Mouse (Mus musculus) liver, embryonic 11.5 days (tissue): Measurements from ENCODE around the gene Zer1. TPM values are rescaled to one million over a fixed set of nuclear protein-coding genes. Genes with fewer than 3 reads are reported as not detected.
A peak's percentile ranks its signal among the peaks of the same experiment; 100 is the strongest.

Experiments used
- ATAC-seq: fragments of 200-750 bp; cut with Nextera tagmentation; replicated peaks from 2 replicates; pipeline ENCODE4 v1.8.0; 2017; ENCODE audit warnings: moderate number of reproducible peaks, mild to moderate bottlenecking, moderate TSS enrichment, moderate library complexity; ENCODE audit not compliant: low FRiP score
- DNase-seq: peaks from one replicate; pipeline ENCODE4 v3.0.0-alpha.2; 2017; ENCODE audit warnings: low spot score
- H3K27ac ChIP-seq: fragments of 300-500 bp; sonication (generic); 2 replicates; pipeline ENCODE4 v1.5.1; 2014; ENCODE audit warnings: mild to moderate bottlenecking, low read depth, low read length, control low read depth
- H3K27me3 ChIP-seq: fragments of 300-500 bp; sonication (generic); replicated peaks from 2 replicates; pipeline ENCODE4 v1.6.1; 2014; ENCODE audit warnings: low read length, mixed read lengths; ENCODE audit not compliant: control insufficient read depth, insufficient read depth
- H3K36me3 ChIP-seq: fragments of 300-500 bp; sonication (generic); 2 replicates; pipeline ENCODE4 v1.6.1; 2014; ENCODE audit warnings: mild to moderate bottlenecking, low read length, moderate library complexity, mixed read lengths; ENCODE audit not compliant: control insufficient read depth, insufficient read depth
- H3K4me1 ChIP-seq: fragments of 300-500 bp; sonication (generic); replicated peaks from 2 replicates; pipeline ENCODE4 v1.6.1; 2014; ENCODE audit warnings: low read length, mixed read lengths; ENCODE audit not compliant: control insufficient read depth, insufficient read depth
- H3K4me2 ChIP-seq: fragments of 300-500 bp; sonication (generic); 2 replicates; pipeline ENCODE4 v1.6.1; 2014; ENCODE audit warnings: mild to moderate bottlenecking, control low read depth, moderate library complexity
- H3K4me3 ChIP-seq: fragments of 300-500 bp; sonication (generic); 2 replicates; pipeline ENCODE4 v1.5.1; 2014; ENCODE audit warnings: low read depth, low read length, control low read depth
- H3K9ac ChIP-seq: fragments of 300-500 bp; sonication (generic); 2 replicates; pipeline ENCODE4 v1.6.1; 2014; ENCODE audit warnings: low read depth, low read length, control low read depth
- H3K9me3 ChIP-seq: fragments of 300-500 bp; sonication (generic); 2 replicates; pipeline ENCODE4 v1.6.1; 2016; ENCODE audit warnings: low read length, inconsistent platforms, mixed read lengths; ENCODE audit not compliant: control insufficient read depth
- WGBS: fragments of 180-500 bp; shearing (Covaris S2); extraction: QIAGEN DNeasy Blood & Tissue Kit; methylation state at CpG from one replicate; pipeline ENCODE4 v1.1.7; 2014; 5-methylcytosine and 5-hydroxymethylcytosine counted together
- polyA plus RNA-seq: library from polyadenylated mRNA; unstranded; fragments of >200 nt; fragmentation: Nextera tagmentation; extraction: Ambion mirVana; gene quantifications from 2 replicates; pipeline ENCODE4 v1.2.1, GENCODE M21; 2014

The Zer1 gene
- polyA plus RNA-seq, 1 experiment from 2014 or later, result 6.2 TPM

DNA sequence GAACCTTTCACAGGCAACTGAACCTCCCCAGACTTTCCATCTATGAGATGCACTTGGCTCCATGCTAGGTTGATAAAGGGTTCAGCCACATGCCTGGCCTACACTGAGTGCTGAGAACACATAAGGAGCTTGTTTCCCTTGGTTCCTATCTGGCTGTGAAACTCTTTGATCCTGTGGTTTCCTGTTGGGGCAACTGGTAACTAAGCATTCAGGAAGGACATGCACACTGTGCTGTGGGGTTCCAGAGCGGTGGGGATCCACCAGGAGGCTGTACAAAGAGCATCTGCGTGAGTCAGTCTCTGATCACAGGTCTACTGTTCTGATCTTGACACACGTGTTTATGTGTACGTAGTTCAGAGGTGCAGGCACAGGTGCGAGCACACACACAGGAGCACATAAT lies 11.8 kb downstream of the Zer1 start:
- DNase-seq, result no peak
- Histone ChIP-seq H3K9ac (no peak overlapping the region), H3K4me3 (no peak overlapping the region), H3K4me2 (no peak overlapping the region), H3K9me3 (no peaks in the 10 kb centered on the region), H3K36me3 (peaks cover 17% of the 10 kb centered on the region; the same call in 1 of the 2 replicates), H3K27ac (no peak overlapping the region), H3K27me3 (no peaks in the 10 kb centered on the region), H3K4me1 (peaks cover 14% of the 10 kb centered on the region)
- 0 out of 2 replicates have a peak, but pooled peaks have one; percentile 18 for ATAC-seq
- WGBS, result 53% methylated on average over 5 of the region's 5 CpGs

DNA sequence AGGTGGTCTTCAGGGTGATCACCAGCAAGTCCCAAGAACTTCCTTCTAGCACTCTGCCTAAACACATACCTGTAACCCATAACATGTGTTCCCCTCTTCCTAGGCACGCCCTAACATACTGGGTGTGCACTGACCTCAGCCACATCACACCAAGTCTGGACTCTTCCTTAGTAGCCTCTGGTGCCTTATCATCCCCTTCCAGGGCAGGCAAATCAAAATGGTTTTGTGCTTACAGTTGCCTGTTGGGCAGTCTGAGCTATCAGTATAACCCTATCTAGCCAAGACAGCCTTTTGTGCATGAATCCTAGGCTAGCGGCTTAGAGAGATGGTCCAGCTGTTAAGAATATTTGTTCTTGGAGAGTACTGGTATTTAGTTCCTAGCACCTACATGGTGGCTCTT lies 12.9 kb downstream of the Zer1 start:
- Histone ChIP-seq H3K9me3 (no peaks in the 10 kb centered on the region), H3K4me3 (no peak overlapping the region), H3K36me3 (peaks cover 21% of the 10 kb centered on the region), H3K27ac (no peak overlapping the region), H3K4me2 (peak overlapping the region; percentile 31; the same call in 1 of the 2 replicates), H3K4me1 (peaks cover 14% of the 10 kb centered on the region), H3K27me3 (no peaks in the 10 kb centered on the region), H3K9ac (no peak overlapping the region)
- peak; percentile 84 for ATAC-seq
- no peak for DNase-seq
- 38% methylated on average over 2 of the region's 2 CpGs for WGBS

DNA sequence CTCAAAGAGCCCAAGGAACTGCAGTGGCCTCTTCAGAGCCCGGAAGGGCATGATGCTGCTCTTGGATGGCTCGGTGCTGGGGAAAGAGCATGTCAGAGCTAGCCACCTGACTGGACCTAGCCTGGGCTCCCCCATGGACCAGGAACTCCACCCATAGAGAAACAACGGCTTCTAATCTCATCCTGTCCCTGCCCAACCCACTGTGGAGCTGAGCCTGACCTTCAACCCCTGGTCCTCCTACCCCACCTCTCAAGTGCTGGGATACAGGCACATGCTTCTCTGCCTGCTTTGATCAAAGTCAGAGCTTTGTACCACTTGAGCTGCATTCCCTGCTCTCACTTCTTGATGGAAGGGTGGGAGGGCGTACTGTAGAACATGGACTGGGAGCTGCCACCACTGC lies 16.1 kb downstream of the Zer1 start:
- Histone ChIP-seq H3K27ac (no peak overlapping the region), H3K4me1 (peaks cover 14% of the 10 kb centered on the region), H3K9ac (no peak overlapping the region), H3K4me3 (no peak overlapping the region), H3K9me3 (no peaks in the 10 kb centered on the region), H3K27me3 (no peaks in the 10 kb centered on the region), H3K4me2 (no peak overlapping the region), H3K36me3 (peaks cover 26% of the 10 kb centered on the region)
- DNase-seq (no peak), ATAC-seq (no peak)
- 71% methylated on average over 4 of the region's 4 CpGs for WGBS

DNA sequence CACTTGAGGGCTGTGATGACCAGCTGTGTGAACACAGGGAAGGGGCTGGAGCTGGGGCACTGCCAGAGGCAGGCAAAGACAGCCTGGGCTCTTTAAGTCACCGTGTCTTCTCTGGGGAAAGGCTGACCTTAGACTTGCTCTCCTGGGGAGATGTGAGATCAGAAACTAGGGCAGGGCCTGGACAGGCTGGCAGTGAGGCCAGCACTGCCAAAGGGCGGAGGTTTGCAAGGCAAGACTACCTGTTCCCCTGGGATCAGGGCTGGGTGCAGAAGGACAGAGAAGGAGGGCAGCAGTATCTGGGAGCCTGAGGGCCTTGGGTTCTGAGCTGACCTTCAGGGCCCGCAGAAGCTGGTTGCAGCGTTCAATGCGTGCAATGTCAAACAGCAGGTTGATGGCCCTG lies 16.7 kb downstream of the Zer1 start:
- Histone ChIP-seq H3K4me2 (no peak overlapping the region), H3K27me3 (no peaks in the 10 kb centered on the region), H3K9ac (no peak overlapping the region), H3K27ac (no peak overlapping the region), H3K4me1 (peaks cover 12% of the 10 kb centered on the region), H3K36me3 (peaks cover 26% of the 10 kb centered on the region), H3K9me3 (no peaks in the 10 kb centered on the region), H3K4me3 (no peak overlapping the region)
- 93% methylated on average over 5 of the region's 5 CpGs for WGBS
- ATAC-seq, result no peak
- no peak for DNase-seq

DNA sequence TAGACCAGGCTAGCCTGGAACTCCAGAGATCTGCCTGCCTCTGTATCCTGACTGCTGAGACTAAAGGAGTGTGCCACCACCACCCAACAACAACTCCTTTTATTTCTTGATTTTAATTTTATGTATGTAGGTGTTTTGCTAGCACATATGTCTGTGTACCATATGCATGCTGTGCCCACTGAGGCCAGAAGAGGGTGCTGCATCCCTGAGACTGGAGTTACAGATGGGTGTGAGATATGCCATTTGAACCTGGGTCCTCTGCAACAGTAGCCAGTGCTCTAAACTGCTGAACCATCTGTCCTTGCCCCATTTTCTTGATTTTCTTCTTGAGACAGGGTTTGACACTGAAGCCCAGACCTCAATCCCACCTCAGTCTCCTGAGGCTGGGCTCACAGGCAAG lies 18.0 kb downstream of the Zer1 start:
- Histone ChIP-seq H3K9me3 (no peaks in the 10 kb centered on the region), H3K36me3 (peaks cover 30% of the 10 kb centered on the region), H3K27me3 (no peaks in the 10 kb centered on the region), H3K4me1 (peaks cover 6% of the 10 kb centered on the region), H3K4me2 (no peak overlapping the region), H3K27ac (no peak overlapping the region), H3K9ac (no peak overlapping the region), H3K4me3 (no peak overlapping the region)
- DNase-seq (no peak), ATAC-seq (0 out of 2 replicates have a peak, but pooled peaks have one; percentile 51)

DNA sequence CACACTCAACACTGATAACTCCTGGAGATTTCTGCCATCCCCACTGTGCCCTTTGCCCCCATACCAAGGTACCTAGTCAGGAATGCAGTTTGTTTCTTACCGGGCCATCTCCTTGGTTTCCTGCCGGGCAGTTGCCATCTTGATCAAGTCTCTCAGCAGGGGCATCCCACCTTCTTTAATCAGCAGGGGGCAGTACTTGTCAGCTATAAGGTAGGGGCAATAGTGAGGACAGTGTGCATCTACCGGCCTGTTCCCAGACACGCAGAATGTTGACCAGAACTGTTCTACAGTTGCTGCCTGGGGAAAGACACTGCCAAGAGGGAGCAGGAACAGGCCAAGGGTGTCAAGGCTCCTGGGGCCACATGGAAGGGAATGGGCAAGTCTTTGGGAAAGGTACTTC lies 24.2 kb downstream of the Zer1 start:
- Histone ChIP-seq H3K9ac (no peak overlapping the region), H3K27ac (no peak overlapping the region), H3K4me2 (no peak overlapping the region), H3K4me1 (peaks cover 13% of the 10 kb centered on the region), H3K27me3 (no peaks in the 10 kb centered on the region), H3K4me3 (no peak overlapping the region), H3K36me3 (peaks cover 14% of the 10 kb centered on the region), H3K9me3 (no peaks in the 10 kb centered on the region)
- no peak for DNase-seq
- ATAC-seq, result no peak
- WGBS, result 70% methylated on average over 4 of the region's 4 CpGs

DNA sequence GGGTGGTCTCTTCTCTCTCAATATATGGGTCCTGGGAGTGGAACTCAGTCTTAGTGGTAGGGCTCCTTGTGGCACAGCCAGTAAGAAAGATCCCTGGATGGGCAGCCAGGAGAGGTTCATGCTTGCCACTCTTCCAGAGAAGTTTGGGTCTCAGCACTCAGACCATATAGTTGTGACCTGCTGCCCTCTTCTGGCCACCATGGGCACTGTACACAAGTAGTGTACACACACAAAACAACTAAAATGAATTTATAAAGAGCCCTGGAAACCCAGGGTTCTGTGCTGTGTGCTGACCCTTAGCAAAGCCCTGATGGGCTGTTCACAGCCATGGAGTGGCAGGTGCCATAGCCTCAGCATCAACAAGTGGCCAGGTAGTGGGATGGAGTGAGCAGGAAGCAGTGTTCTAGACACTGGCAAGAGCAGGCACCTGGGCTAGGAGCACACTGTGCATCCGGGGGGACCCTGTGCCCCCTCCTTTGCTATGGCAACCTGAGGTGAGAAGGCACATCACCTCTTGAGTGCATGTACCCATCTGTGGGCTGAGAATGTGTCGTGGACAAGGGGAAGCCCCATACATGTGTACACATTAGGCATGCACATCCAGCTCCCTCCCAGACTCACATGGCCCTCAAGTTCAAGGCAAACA lies 28.4 kb downstream of the Zer1 start:
- Histone ChIP-seq H3K36me3 (peaks cover 11% of the 10 kb centered on the region; the same call in 1 of the 2 replicates), H3K27me3 (no peaks in the 10 kb centered on the region), H3K9me3 (no peaks in the 10 kb centered on the region), H3K27ac (no peak overlapping the region), H3K4me1 (peaks cover 31% of the 10 kb centered on the region), H3K4me2 (no peak overlapping the region), H3K9ac (no peak overlapping the region), H3K4me3 (no peak overlapping the region)
- 66% methylated on average over 2 of the region's 2 CpGs for WGBS
- ATAC-seq, result no peak
- DNase-seq, result no peak

DNA sequence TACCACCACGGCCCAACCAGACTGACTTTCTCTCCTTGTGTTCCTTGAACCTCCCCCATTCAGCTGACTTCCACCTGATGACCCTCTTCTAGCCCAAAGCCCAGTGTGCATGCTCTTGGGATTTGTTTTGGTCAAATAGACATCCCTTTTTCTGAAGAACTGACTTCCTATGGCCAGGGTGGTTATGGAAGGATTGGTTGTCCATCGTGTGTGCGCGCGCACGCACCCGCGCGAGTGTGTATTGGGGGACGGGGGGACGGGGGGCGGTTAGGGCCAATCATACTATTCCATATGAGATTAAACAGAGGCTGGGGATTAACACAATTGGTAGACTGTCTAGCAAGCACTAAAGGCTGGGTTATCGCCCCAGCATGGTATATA lies 30.2 kb downstream of the Zer1 start:
- Histone ChIP-seq H3K27me3 (no peaks in the 10 kb centered on the region), H3K4me1 (peaks cover 26% of the 10 kb centered on the region), H3K9me3 (no peaks in the 10 kb centered on the region), H3K27ac (peak overlapping the region; percentile 78), H3K36me3 (peaks cover 17% of the 10 kb centered on the region; the same call in 1 of the 2 replicates), H3K9ac (peak overlapping the region; percentile 73), H3K4me3 (peak overlapping the region; percentile 78), H3K4me2 (peak overlapping the region; percentile 94)
- WGBS, result 1% methylated on average over 13 of the region's 13 CpGs
- ATAC-seq (no peak), DNase-seq (peak; percentile 59)

DNA sequence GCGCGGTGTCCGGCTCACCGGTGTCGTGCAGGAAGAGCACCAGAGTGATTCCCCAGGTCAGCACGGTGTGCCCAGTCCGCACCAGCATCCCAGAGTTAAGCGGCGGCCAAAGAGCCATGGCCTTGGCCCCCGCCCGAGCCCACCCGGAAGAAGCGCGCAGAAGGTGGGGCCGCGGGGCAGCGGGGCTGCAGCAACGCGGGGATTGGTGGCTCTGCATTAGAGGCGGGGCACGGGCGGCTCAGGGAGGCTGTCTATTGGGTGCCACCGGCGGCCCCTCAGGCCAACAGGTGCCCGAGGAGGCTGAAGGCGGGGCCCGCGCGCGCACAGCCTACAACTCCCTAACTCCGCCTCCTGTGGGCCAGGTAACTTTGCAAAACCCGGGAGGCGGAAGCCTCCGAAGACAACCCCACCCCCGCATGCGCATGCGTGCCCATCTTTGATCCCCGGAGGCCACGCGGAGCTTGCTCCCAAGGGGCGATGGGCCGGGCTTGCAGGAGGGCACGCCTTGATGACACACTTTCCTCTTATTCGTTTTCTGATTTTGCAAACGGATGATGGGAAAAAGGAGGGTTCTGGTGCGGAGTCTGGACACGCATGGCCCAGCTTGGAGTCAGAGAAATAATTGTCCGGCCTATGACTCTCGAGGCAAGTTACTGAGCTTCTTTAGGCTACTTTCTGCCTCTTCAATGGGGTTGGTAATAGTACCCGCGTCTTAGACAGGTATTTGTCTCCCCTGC lies 30.7 kb downstream of the Zer1 start, which contains the start of gene Zdhhc12:
Gene Zdhhc12, minus strand, starts transcription at position 178 of the 737 bp plus-strand sequence.
- Histone ChIP-seq H3K9me3 (no peaks in the 10 kb centered on the region), H3K4me1 (peaks cover 20% of the 10 kb centered on the region), H3K9ac (peak within 1 kb of the TSS; percentile 79), H3K4me2 (peak within 1 kb of the TSS; percentile 94), H3K27me3 (no peaks in the 10 kb centered on the region), H3K27ac (peak within 1 kb of the TSS; percentile 78), H3K4me3 (peak within 1 kb of the TSS; percentile 78), H3K36me3 (peaks cover 17% of the 10 kb centered on the region; the same call in 1 of the 2 replicates)
- under 1% methylated on average over 50 of the region's 51 CpGs for WGBS
- ATAC-seq, result peak; percentile 98
- DNase-seq, result peak; percentile 98
